Mouse (Mus musculus) mesoderm, embryonic 11.5 days (tissue): ENCODE data around the gene Otulin.

Experiments used
- DNase-seq: peaks from one replicate; pipeline ENCODE4 v3.0.0-alpha.2; 2012; ENCODE audit warnings: low read depth, low spot score

Gene Otulin

DNA sequence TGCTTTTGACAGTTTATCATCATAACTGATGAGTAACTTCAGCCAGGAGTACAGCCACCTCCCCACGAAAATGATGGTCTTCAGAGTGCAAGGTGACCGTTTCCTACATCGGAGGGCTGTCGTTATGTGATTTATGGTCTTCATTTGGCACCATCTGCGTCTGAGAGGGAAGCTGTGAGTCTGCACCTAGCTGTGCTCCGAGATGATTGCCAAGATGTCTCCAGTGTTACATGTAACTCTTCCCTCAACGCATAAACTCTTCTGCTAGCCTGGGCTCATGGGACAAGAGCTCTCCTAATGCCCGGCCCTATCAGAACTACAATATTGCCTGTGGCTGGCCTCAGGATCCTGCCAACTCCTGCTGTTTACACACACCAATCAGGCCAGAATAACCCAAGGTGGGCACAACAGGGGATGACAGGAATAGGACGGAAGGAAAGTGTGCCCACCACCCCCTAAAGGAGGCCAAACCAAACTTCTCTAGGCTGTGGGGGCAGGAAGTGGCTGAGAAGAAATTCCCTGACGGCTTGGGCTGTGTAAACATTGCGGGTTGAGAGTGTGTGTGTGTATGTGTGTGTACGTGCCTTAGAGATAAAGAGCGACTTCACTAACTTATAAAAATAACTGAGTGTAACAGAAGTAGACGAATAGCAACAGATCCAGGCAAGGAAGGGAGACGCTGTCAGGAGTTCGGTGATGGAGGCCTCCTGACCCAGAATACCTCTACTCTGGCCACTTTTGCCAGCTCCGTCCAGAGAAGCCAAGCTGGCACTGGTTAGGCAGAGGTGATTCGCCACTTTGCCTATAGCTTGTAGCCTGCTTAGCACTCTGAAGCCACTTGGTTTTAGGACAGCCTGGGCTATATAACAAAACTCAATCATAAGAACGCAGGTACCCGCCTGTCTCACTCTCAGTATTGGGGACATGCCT, 126.4 kb downstream of the Otulin start:
- peak; percentile 49 for DNase-seq

GRCm38 (mm10) chr15:27503221-27503620, 127.3 kb downstream of the Otulin start:
- DNase-seq = no peak

GRCm38 (mm10) chr15:27502338-27502737, 128.2 kb downstream of the Otulin start:
- no peak for DNase-seq

DNA sequence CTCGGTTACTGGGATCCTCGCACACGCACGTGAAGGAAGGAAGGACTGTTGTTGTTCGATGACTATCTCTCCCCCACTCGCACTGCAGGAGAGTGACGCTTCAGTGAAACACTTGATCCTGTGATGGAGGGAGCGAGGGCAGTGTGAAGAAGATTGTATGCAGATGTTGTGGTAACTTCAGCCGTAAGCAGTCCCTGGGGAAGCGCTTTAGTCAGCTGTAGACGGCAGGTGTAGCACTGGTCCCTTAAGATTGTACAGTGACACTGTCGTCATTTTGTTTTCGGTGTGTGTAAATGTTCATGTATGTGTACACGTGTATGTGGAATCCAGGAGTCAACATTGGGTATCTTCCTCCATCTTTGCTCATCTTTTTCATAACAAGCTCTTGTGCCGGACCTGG, 130.1 kb downstream of the Otulin start:
- DNase-seq = no peak

GRCm38 (mm10) chr15:27498078-27498477, 132.4 kb downstream of the Otulin start:
- no peak for DNase-seq

DNA sequence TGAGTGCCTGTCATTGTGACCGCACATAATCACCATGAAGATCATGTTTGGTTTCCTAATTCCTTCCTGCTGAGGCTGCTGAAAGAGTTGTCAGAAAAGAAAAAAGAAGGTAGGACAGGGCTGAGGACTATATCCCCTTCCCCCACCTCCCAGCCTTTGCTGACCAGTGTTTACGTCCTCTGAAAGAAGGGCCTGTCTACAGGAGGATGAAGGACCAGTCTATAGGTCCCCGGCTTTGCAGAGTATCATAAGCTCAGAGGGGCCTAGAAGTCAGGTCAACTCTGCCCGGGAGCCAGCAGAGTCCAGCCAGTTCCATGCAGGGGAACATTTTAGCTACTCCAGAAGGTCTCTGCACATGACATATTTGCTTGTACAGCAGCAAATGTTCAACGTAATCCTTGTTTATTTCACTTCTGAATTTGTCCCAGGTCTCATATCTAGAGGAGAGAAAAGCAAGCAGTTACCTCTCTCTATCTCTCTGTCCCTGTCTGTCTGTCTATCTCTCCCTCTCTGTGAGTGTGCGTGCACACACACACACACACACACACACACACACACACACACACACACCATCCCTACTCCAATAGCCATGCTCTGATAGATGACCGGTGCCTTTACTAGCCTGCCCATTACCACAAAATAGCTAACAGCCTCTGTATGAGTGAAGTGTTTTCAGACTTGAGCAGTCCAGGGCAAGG, 133.0 kb downstream of the Otulin start:
- no peak for DNase-seq

DNA sequence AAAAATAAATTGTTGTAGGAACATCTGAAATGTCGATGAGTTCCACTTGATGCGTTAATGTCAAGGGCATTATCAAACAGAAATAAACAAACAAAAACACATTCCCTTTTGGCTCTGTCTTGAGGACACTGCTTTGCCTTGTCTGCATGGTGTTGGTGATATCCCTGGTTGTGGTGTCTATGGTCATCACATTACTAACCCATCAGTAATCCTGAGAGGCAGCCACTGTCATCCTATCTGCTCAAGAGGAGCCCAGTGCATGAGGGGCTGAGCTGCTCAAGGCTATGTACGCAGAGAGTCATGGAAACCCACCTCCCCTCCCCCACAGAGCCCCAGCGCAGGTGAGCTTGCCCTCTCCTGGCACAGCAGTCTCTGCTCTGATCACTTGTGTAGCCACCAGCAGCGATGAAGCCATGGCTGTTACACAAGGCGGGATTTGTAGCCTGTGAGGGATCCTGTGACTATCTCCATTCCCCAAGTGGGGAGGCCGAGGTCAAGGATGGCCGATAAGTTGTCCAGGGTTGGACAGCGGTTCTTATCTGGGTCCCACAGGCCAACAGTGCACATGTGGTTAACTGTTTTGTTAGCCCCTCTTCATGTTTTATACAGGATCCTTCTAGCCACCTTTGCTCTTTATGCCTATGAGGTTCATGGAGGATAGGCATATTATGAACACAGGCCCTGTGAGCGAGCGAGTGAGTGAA, 133.7 kb downstream of the Otulin start:
- DNase-seq = no peak

DNA sequence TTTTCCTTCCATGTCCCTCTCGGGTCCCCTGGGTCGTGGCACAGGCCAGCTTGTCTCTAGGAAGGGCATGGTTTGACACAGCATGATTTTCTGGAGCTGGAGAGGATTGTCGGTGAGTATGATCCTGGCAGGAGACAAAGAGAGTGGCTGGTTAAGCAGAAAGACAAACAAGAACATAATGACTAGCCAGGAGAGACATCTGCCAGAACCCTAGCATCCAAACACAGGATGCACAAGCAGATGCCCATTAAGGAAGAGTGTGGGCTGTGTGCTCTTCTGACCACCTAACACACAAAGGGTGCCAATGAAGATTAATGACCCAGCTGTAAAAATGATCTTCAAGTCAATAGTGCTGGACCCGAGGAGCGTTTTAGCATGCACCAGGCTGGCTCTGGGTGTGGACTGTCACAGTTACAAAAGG, 134.5 kb downstream of the Otulin start:
- peak; percentile 69 for DNase-seq

- no peak for DNase-seq
These were observed 137.0 kb downstream of the Otulin start for GRCm38 (mm10) chr15:27493516-27493915.

GRCm38 (mm10) chr15:27492734-27493133, 137.8 kb downstream of the Otulin start:
- DNase-seq = no peak
